Comparison of ENCODE assay signal across 8 mouse cellular contexts in genomic region chr9:43286870-43287269, GRCm38 (mm10). TPM values are rescaled to one million over a fixed set of nuclear protein-coding genes. Genes with fewer than 3 reads are reported as not detected.
DNase-seq lines count a peak whose midpoint lies in the region; ATAC-seq and TF ChIP-seq lines count a peak whose summit lies in the region.

No protein-coding gene starts in this region.

- TF ChIP-seq EP300 in liver, embryonic 14.5 days (IDR thresholded peaks at IDR 0.05; ENCODE audit: low read depth), result no peak

- H3K4me3 ChIP-seq in heart, embryonic 12.5 days, result no peak overlapping the region
- no peak overlapping the region for H3K4me3 ChIP-seq in kidney, embryonic 16.5 days (ENCODE audit: low read length)
- no peak overlapping the region for H3K4me3 ChIP-seq in liver, embryonic 14.5 days (ENCODE audit: insufficient read depth in 1 of 2, low read depth in 2 of 2, low read length in 2 of 2)
- 0 out of 2 replicates have a peak overlapping the region, but pooled peaks have one; percentile 6 for H3K4me3 ChIP-seq in neural tube, embryonic 15.5 days (replicated peaks)

- 0 out of 2 replicates have a peak, but pooled peaks cover 3% of the 10 kb centered on the region for H3K4me1 ChIP-seq in heart, embryonic 12.5 days (replicated peaks)
- H3K4me1 ChIP-seq in kidney, embryonic 16.5 days (ENCODE audit: insufficient read depth, low read length), result peaks cover 4% of the 10 kb centered on the region; the same call in 1 of the 2 replicates
- no peaks in the 10 kb centered on the region for H3K4me1 ChIP-seq in liver, embryonic 14.5 days (replicated peaks; ENCODE audit: control insufficient read depth in 2 of 2, insufficient read depth in 2 of 2, low read length in 1 of 2)
- H3K4me1 ChIP-seq in neural tube, embryonic 15.5 days, result peaks cover 14% of the 10 kb centered on the region

- peak overlapping the region; percentile 52; the same call in 1 of the 2 replicates for H3K9ac ChIP-seq in heart, embryonic 12.5 days
- peak overlapping the region; percentile 33 for H3K9ac ChIP-seq in kidney, embryonic 16.5 days (replicated peaks; ENCODE audit: low read length)
- H3K9ac ChIP-seq in liver, embryonic 14.5 days (replicated peaks), result no peak overlapping the region
- H3K9ac ChIP-seq in neural tube, embryonic 15.5 days (replicated peaks), result peak overlapping the region; percentile 24; the same call in 1 of the 2 replicates

- peaks cover 40% of the 10 kb centered on the region for H3K27me3 ChIP-seq in heart, embryonic 12.5 days (replicated peaks)
- no peaks in the 10 kb centered on the region for H3K27me3 ChIP-seq in kidney, embryonic 16.5 days (ENCODE audit: insufficient read depth, low read length)
- no peaks in the 10 kb centered on the region; the same call in 1 of the 2 replicates for H3K27me3 ChIP-seq in liver, embryonic 14.5 days (ENCODE audit: control insufficient read depth, insufficient read depth, low read length)
- H3K27me3 ChIP-seq in neural tube, embryonic 15.5 days (replicated peaks), result peaks cover 17% of the 10 kb centered on the region; the same call in 1 of the 2 replicates

- H3K36me3 ChIP-seq in heart, embryonic 12.5 days, result no peaks in the 10 kb centered on the region
- no peaks in the 10 kb centered on the region for H3K36me3 ChIP-seq in kidney, embryonic 16.5 days (ENCODE audit: insufficient read depth, low read length)
- H3K36me3 ChIP-seq in liver, embryonic 14.5 days (replicated peaks; ENCODE audit: control insufficient read depth, insufficient read depth, low read depth), result no peaks in the 10 kb centered on the region
- H3K36me3 ChIP-seq in neural tube, embryonic 15.5 days, result no peaks in the 10 kb centered on the region

- H3K27ac ChIP-seq in heart, embryonic 12.5 days (ENCODE audit: poor library complexity, severe bottlenecking), result no peak overlapping the region
- no peak overlapping the region for H3K27ac ChIP-seq in kidney, embryonic 16.5 days (ENCODE audit: low read length)
- no peak overlapping the region for H3K27ac ChIP-seq in liver, embryonic 14.5 days
- H3K27ac ChIP-seq in neural tube, embryonic 15.5 days (replicated peaks), result no peak overlapping the region

- no peak for ATAC-seq in heart, embryonic 12.5 days (ENCODE audit: insufficient number of reproducible peaks, low FRiP score)
- ATAC-seq in kidney, embryonic 16.5 days (ENCODE audit: low FRiP score, low TSS enrichment), result peak; percentile 69
- ATAC-seq in liver, embryonic 14.5 days (ENCODE audit: insufficient read depth), result no peak
- ATAC-seq in neural tube, embryonic 15.5 days (ENCODE audit: low FRiP score), result 0 out of 2 replicates have a peak, but pooled peaks have one; percentile 46

- H3K9me3 ChIP-seq in heart, embryonic 12.5 days (replicated peaks), result no peaks in the 10 kb centered on the region
- no peaks in the 10 kb centered on the region for H3K9me3 ChIP-seq in kidney, embryonic 16.5 days (ENCODE audit: low read length)
- no peaks in the 10 kb centered on the region for H3K9me3 ChIP-seq in liver, embryonic 14.5 days (ENCODE audit: control insufficient read depth, low read length)
- H3K9me3 ChIP-seq in neural tube, embryonic 15.5 days (replicated peaks), result no peaks in the 10 kb centered on the region

- 2% methylated on average over 20 of the region's 20 CpGs for WGBS in heart, embryonic 12.5 days
- 2% methylated on average over 20 of the region's 20 CpGs for WGBS in kidney, embryonic 16.5 days
- WGBS in liver, embryonic 14.5 days (ENCODE audit: insufficient replicate concordance), result 4% methylated on average over 20 of the region's 20 CpGs
- under 1% methylated on average over 20 of the region's 20 CpGs for WGBS in neural tube, embryonic 15.5 days

- peak; percentile 94 for TF ChIP-seq CTCF in liver, embryonic 14.5 days (IDR thresholded peaks at IDR 0.05; ENCODE audit: low read depth)

- peak overlapping the region; percentile 59 for H3K4me2 ChIP-seq in heart, embryonic 12.5 days
- peak overlapping the region; percentile 44 for H3K4me2 ChIP-seq in kidney, embryonic 16.5 days (replicated peaks; ENCODE audit: low read depth, low read length)
- no peak overlapping the region for H3K4me2 ChIP-seq in liver, embryonic 14.5 days (ENCODE audit: low read depth)
- peak overlapping the region; percentile 45 for H3K4me2 ChIP-seq in neural tube, embryonic 15.5 days

- DNase-seq in right cerebral cortex, adult 18-20 months, result peak; percentile 48
- no peak for DNase-seq in right cerebral cortex, postnatal 36 days (ENCODE audit: low spot score in 2 of 2)
- peak; percentile 83 for DNase-seq in embryo, embryonic 11 days
- no peak for DNase-seq in liver, embryonic 14.5 days (ENCODE audit: low read depth in 3 of 3, low spot score in 3 of 3)
- peak; percentile 47 to 56 for DNase-seq in thymus, postnatal 36 days

RNA-seq across cellular contexts. Expression of gene Trim29, which starts 23.8 kb away (rescaled TPM):
- 0.06 and 0.29 TPM in 2 replicates for polyA plus RNA-seq in heart, embryonic 12.5 days (2016; fragmentation: Nextera tagmentation; extraction: Ambion mirVana)
- polyA plus RNA-seq in kidney, embryonic 16.5 days (2015; fragmentation: Nextera tagmentation; extraction: Ambion mirVana), result 1.1 and 2.0 TPM in 2 replicates
- 0.05 and 0.07 TPM in 2 replicates for polyA plus RNA-seq in liver, embryonic 14.5 days (2012; rRNA removed)
- not detected in 2 replicates for polyA plus RNA-seq in liver, embryonic 14.5 days (2014; fragmentation: Nextera tagmentation; extraction: Ambion mirVana)
- polyA plus RNA-seq in neural tube, embryonic 15.5 days (2015; fragmentation: Nextera tagmentation; extraction: Ambion mirVana), result 0.18 and 14.8 TPM in 2 replicates

RNA-seq across cellular contexts. Expression of gene Oaf, which starts 47.2 kb away (rescaled TPM):
- 37.1 and 37.6 TPM in 2 replicates for polyA plus RNA-seq in heart, embryonic 12.5 days (2016; fragmentation: Nextera tagmentation; extraction: Ambion mirVana)
- 46.6 and 63.8 TPM in 2 replicates for polyA plus RNA-seq in kidney, embryonic 16.5 days (2015; fragmentation: Nextera tagmentation; extraction: Ambion mirVana)
- polyA plus RNA-seq in liver, embryonic 14.5 days (2012; rRNA removed), result 20.7 and 29.4 TPM in 2 replicates
- polyA plus RNA-seq in liver, embryonic 14.5 days (2014; fragmentation: Nextera tagmentation; extraction: Ambion mirVana), result 37.1 and 42.6 TPM in 2 replicates
- 9.4 and 16.3 TPM in 2 replicates for polyA plus RNA-seq in neural tube, embryonic 15.5 days (2015; fragmentation: Nextera tagmentation; extraction: Ambion mirVana)

Comparison
In these comparisons a context has a peak if more than half of its experiments do, and no peak if none do; other contexts are left out.
1. DNase-seq: peak in right cerebral cortex, adult 18-20 months (single experiment), embryo, embryonic 11 days (single experiment) and thymus, postnatal 36 days (2 of 2); none in right cerebral cortex, postnatal 36 days (0 of 2) and liver, embryonic 14.5 days (0 of 3).
2. ATAC-seq: peak in kidney, embryonic 16.5 days (single experiment) and neural tube, embryonic 15.5 days (single experiment); none in heart, embryonic 12.5 days (single experiment) and liver, embryonic 14.5 days (single experiment).